Mouse (Mus musculus) urinary bladder, adult 2 months (tissue): Measurements from ENCODE around the gene Sctr. TPM values are rescaled to one million over a fixed set of nuclear protein-coding genes. Genes with fewer than 3 reads are reported as not detected.

ENCODE experiments used
- DNase-seq: peaks from one replicate; pipeline ENCODE4 v3.0.0; 2022; ENCODE audit warnings: low spot score
- polyA plus RNA-seq: library from polyadenylated mRNA; depleted of rRNA; stranded (reverse); fragments of >200 nt; gene quantifications from 2 replicates; pipeline ENCODE4 v1.2.3, GENCODE M21; 2012

Sctr gene
- polyA plus RNA-seq, 1 experiment = 0.22 TPM

DNA sequence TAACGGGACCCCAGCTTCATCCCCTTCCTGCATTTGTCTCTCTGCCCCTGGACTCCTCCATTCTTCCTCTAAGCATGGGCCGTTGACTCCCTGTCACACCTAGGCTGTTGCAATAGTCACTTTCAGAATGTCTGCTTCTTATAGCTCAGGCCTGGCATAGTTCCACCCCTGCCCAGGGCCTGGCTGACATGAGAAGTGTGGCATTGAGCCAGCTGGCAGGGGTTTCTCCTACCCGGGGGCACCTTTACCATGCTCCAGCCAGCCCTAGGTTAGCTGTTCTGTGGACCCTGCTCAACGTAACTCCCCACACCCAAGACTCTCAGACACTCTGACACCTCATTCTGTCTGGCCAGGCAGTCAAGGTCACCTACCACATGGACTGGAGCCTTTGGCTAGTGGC is 21.0 kb downstream of the Sctr start:
- DNase-seq = no peak

DNA sequence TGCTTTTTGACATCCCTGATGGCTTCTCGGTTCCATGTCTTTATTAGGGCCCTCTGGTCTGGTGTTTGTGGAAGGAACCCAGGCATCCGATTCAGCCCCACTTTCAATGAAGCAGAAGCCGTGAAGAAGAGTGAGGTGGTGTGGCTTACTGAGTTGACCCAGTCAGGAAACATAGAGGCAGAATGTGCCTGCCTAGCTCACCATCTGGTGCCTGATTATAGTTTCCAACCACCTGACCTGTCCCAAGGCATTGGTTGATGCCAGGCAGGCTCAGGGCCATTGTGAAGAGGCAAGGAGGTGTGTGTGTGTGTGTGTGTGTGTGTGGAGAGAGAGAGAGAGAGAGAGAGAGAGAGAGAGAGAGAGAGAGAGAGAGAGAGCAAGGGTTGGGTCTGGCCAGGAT is 23.8 kb downstream of the Sctr start:
- no peak for DNase-seq

DNA sequence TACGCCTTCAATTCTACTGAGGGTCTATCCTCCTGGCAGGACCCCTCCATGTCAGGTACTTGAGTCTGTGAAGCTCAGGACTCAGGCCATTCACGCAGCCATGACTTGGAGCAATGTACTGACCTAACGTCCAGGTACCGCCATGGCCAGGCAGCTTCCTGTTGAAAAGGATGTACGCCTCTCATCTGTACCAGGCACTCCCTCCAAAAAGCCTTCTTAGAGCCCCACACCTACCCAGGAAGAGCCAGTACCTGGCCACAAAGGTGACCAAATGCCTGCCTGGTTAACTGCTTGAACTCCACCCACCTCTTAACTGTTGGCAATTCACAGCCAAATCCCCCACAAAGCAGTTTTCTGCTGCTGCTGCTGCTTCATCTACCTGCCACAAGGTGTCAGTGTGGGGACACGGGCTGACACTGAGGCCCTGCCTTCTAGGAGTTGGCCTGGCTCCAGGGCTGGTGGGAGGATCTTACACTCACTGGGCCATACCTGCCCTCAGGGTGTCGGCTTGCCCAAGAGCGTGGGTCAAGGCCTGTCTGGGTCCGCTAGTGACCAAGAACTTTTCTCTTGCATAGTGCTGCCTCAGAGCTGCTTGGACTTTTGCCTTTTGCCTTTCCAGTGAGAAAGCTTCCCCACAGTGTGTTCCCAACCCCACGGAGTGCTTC is 26.2 kb downstream of the Sctr start:
- DNase-seq = peak; percentile 64

GRCm38 (mm10) chr1:120033469-120033854 is 26.8 kb downstream of the Sctr start:
- DNase-seq = no peak

- no peak for DNase-seq
These were observed 28.1 kb downstream of the Sctr start for GRCm38 (mm10) chr1:120034793-120035192.

DNA sequence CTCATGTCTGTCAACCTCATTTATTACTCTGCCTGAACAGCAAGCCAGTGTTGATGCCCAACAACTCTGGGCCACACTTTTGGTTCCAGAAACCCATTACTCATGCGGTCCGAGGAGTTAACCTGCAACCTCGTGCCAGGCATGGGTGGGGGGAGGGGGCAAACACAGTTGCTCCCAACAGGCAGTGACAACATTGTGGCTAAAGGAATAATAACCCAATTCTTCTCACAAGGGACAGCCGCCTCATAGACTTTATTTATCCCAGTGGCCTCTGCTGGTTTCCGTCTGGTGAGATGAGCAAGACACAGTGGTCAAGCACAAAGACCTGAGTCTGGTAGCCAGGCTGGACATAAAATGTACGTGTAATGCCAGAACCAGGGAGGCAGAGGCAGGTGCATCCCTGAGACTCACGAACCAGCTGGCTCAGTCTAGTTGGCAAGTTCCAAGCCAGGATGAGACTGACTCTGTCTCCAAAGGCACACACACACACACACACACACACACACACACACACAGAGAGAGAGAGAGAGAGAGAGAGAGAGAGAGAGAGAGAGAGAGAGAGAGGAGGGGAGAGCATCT is 28.9 kb downstream of the Sctr start:
- no peak for DNase-seq

GRCm38 (mm10) chr1:120037021-120037683 is 30.5 kb downstream of the Sctr start:
- DNase-seq = no peak

GRCm38 (mm10) chr1:120038594-120038993 is 31.9 kb downstream of the Sctr start:
- DNase-seq = no peak

DNA sequence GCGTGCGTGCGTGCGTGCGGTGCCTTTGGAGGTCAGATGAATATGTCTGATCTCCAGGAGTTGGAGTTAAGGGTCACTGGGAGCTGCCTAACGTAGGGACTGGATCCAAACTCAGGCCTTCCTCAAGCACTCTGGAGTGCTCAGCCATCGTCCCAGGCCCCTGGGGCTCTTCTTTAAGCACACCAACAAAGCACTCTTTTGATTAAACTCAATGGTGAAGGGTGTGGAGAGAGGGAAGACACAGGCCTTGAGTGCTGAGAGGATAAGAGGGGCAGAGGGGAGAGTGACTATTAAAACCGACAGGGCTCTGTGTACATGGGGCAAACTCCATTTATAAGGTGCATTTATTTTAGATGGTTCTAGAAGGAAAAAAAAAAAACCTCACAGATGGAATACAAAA is 35.7 kb downstream of the Sctr start:
- DNase-seq = no peak

DNA sequence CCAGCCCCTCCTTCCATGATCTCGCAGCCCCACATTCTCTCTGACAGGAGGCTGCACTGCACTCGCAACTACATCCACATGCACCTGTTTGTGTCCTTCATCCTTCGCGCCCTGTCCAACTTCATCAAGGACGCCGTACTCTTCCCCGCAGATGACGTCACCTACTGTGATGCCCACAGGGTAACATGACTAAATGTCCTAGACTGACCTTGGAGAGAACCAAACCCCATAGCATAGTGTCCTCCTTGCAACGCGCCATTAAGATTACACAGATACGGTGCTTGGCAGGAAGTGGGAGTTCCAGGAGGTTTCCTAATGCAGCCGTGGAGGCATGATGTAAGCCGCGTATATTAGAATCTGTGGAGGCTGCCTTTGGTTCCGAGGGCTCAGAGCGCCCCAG is 37.9 kb downstream of the Sctr start:
- no peak for DNase-seq

- DNase-seq = no peak
These were observed 40.6 kb downstream of the Sctr start for GRCm38 (mm10) chr1:120047325-120047724.

- DNase-seq = no peak
These were observed 44.4 kb downstream of the Sctr start for GRCm38 (mm10) chr1:120051070-120051469.

DNA sequence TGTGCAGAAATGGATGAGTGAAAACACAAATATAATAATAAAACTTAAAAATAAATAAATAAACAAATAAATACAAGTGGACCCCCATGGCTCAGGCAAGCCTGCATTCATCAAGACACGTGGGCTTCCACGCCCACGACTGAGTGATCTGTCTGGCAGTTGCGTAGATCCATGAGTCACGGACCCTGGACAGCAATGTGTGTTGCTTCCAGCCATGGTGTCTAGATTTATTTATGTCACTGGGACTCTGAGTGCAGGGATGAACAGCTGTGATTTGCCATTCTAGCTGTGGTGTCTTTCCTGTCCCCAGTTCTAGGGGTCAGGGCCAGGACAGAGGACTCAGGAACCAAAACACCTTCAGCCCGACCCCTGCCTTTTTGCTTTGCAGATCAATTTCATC is 48.3 kb downstream of the Sctr start:
- no peak for DNase-seq

DNA sequence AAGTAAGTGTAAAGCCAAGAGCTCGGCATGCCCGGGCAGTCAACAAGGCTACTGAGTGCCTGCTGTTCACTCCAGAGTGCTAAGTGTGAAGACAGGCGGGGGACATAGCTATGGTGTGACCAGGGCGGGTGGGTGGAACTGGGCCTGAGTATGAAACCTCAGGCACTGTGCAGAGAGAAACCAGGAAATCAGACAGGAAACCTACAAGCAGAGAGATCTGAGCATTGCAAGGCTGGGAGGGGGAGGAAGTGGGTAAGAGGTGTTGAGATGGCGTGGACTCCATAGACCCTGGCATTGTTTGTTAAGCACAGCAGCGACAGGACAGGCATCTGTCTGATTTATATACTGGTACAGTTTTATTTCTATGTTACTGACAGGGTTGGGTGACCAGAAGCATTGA is 48.8 kb downstream of the Sctr start:
- DNase-seq = no peak

GRCm38 (mm10) chr1:120056236-120056635 is 49.5 kb downstream of the Sctr start:
- no peak for DNase-seq

DNA sequence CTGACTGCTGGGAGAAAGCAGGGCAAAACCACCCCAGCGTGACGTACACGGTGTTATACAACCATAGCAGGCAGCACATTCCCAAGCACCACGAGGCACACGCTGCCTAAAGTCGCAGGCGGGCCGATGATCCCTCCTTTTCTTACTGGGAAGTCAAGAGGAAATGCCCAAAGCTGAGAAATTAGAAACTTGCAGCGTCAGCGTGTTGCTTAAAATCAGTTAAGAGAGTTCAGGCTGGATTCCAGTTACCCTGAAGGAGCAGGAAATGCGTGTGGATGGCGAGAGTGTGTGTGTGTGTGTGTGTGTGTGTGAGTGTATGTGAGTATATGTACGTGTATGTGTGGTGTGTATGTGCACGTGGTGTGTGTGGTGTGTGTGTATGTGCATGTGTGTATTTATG is 50.4 kb downstream of the Sctr start:
- no peak for DNase-seq

- no peak for DNase-seq
These were observed 51.2 kb downstream of the Sctr start for GRCm38 (mm10) chr1:120057674-120058430.

- DNase-seq = no peak
These were observed 54.0 kb downstream of the Sctr start for GRCm38 (mm10) chr1:120060687-120061086.

DNA sequence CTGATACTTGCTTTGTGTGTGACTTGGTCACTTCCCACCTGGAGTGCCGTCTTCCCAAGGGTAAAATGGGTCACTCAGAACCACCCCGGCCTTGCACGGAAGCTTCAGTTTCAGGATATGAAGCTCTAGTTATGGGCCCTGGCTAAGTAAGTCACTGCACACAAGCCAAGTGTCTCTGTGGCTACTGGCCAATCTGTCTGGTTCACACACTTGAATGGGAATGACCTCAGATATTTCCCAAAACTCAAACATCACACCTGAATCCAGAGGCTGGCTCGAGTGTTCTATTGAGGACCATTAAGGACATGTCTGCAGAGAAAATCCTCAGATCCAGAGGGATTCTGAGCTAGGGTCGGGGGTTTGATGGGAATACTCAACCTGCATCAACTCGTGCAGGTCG is 55.5 kb downstream of the Sctr start:
- no peak for DNase-seq

DNA sequence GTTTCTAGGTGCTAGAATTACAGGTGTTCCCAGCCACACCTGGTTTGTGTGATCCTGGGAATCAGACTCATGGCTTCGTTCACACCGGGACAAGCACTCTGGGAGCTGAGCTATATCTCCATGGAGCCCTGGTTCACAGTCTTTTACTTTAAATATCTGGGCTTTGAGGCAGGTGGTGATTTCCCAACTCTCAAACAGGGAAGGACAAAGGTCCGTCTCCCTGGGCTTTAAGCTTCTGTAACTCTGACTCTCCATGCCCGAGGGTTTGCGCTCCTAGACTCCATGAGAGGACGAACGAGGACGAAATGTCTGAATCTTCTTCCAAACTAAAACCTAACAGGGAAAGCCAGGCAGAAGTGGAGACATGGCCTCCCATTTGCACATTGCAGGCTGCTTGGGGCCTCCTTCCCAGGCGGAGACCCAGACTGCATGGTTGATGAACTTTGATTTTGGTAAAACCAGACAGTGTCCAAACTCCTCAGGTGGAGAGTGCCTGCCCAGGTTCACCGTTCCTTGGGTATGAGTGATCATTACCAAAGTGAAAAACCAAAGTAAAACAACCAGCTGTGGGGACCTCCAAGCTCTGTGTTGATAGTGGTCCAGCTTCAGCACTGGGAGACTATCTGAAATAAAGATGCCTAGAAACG is 57.5 kb downstream of the Sctr start:
- DNase-seq = no peak

GRCm38 (mm10) chr1:120066159-120066558 is 59.5 kb downstream of the Sctr start:
- no peak for DNase-seq

GRCm38 (mm10) chr1:120066625-120067024 is 59.9 kb downstream of the Sctr start:
- DNase-seq = no peak
